ENCODE assay signal across 14 mouse cellular contexts in genomic region chr9:38953401-38954123, GRCm38 (mm10). TPM values are rescaled to one million over a fixed set of nuclear protein-coding genes. Genes with fewer than 3 reads are reported as not detected.
DNase-seq lines count a peak whose midpoint lies in the region; ATAC-seq and TF ChIP-seq lines count a peak whose summit lies in the region.
"Had no signal": no experiment of that assay in that cellular context is flagged by ENCODE, and none has a peak within 500 bp of the region (broad histone marks: within the 10 kb centered on the region; RNA-seq: fewer than 3 reads in every experiment).

No protein-coding gene starts in this region.

- no peak for ATAC-seq in lung, postnatal 0 days

- H3K4me2 ChIP-seq in lung, postnatal 0 days (replicated peaks; ENCODE audit: low read depth, low read length) = no peak overlapping the region
- H3K4me2 ChIP-seq: liver, embryonic 15.5 days; midbrain, embryonic 12.5 days had no signal

- no peak overlapping the region for H3K4me3 ChIP-seq in lung, postnatal 0 days (ENCODE audit: low read depth, low read length)
- H3K4me3 ChIP-seq: hindbrain, embryonic 10.5 days; liver, embryonic 15.5 days; midbrain, embryonic 12.5 days had no signal

- H3K27ac ChIP-seq in lung, postnatal 0 days (ENCODE audit: low read length) = no peak overlapping the region
- H3K27ac ChIP-seq: hindbrain, embryonic 10.5 days; liver, embryonic 15.5 days; midbrain, embryonic 12.5 days had no signal

- WGBS in lung, postnatal 0 days = 64% methylated on average over 7 of the region's 7 CpGs

- no peaks in the 10 kb centered on the region for H3K27me3 ChIP-seq in lung, postnatal 0 days (replicated peaks; ENCODE audit: insufficient read depth, low read length)
- H3K27me3 ChIP-seq: liver, embryonic 15.5 days; midbrain, embryonic 12.5 days had no signal

- no peaks in the 10 kb centered on the region for H3K9me3 ChIP-seq in lung, postnatal 0 days (ENCODE audit: low read length)
- H3K9me3 ChIP-seq: hindbrain, embryonic 10.5 days; liver, embryonic 15.5 days; midbrain, embryonic 12.5 days had no signal

- DNase-seq in cerebellum, postnatal 14 days = peak; percentile 3 to 10
- DNase-seq in cerebellum, adult 11-12 months = no peak
- peak; percentile 4 for DNase-seq in layer of hippocampus, adult 11-12 months (ENCODE audit: low spot score)
- DNase-seq in layer of hippocampus, postnatal 25 days (ENCODE audit: extremely low spot score in 1 of 2, low spot score in 1 of 2) = no peak
- peak; percentile 2 for DNase-seq in brain, embryonic 14.5 days (ENCODE audit: low read depth)
- peak; percentile 13 for DNase-seq in mesoderm, embryonic 11.5 days (ENCODE audit: low read depth, low spot score)
- DNase-seq in cerebellum, adult 9-10 months = no peak
- no peak for DNase-seq in lung, postnatal 0 days (ENCODE audit: low spot score)
- DNase-seq: cerebellum, adult 9-11 months; gastrocnemius, postnatal 36 days; kidney, postnatal 10 days had no signal

- no peak overlapping the region for H3K9ac ChIP-seq in lung, postnatal 0 days (replicated peaks; ENCODE audit: low read depth)
- H3K9ac ChIP-seq: liver, embryonic 15.5 days; midbrain, embryonic 12.5 days had no signal

- TF ChIP-seq EP300 in lung, postnatal 0 days (IDR thresholded peaks at IDR 0.05) = no peak

- no peaks in the 10 kb centered on the region for H3K4me1 ChIP-seq in lung, postnatal 0 days (ENCODE audit: insufficient read depth, low read depth, low read length)
- H3K4me1 ChIP-seq: hindbrain, embryonic 10.5 days; liver, embryonic 15.5 days; midbrain, embryonic 12.5 days had no signal

- TF ChIP-seq CTCF in brain, embryonic 14.5 days (IDR thresholded peaks at IDR 0.05; ENCODE audit: borderline replicate concordance, extremely low read depth, insufficient read depth, insufficient read length) = no peak
- no peak for TF ChIP-seq CTCF in lung, postnatal 0 days (IDR thresholded peaks at IDR 0.05)

- no peaks in the 10 kb centered on the region for H3K36me3 ChIP-seq in lung, postnatal 0 days (ENCODE audit: insufficient read depth, low read length)
- H3K36me3 ChIP-seq: hindbrain, embryonic 10.5 days; liver, embryonic 15.5 days; midbrain, embryonic 12.5 days had no signal

- no peak for TF ChIP-seq POLR2A in brain, embryonic 14.5 days (IDR thresholded peaks at IDR 0.05; ENCODE audit: borderline replicate concordance, extremely low read depth, insufficient read depth, insufficient read length, poor library complexity, severe bottlenecking)

RNA-seq across cellular contexts. Expression of gene Olfr933, which starts 18.6 kb away (rescaled TPM):
- not detected for total RNA-seq in layer of hippocampus, postnatal 25 days (2021)
- not detected in 2 replicates for polyA plus RNA-seq in brain, embryonic 14.5 days (2012; rRNA removed)
- not detected in 2 replicates for polyA plus RNA-seq in lung, postnatal 0 days (2015; fragmentation: Nextera tagmentation; extraction: Ambion mirVana)
- total RNA-seq: gastrocnemius, postnatal 36 days had no signal
- polyA plus RNA-seq: hindbrain, embryonic 10.5 days; liver, embryonic 15.5 days; midbrain, embryonic 12.5 days had no signal

RNA-seq across cellular contexts. Expression of gene Olfr930, which starts 24.0 kb away (rescaled TPM):
- not detected for total RNA-seq in layer of hippocampus, postnatal 25 days (2021)
- not detected in 2 replicates for polyA plus RNA-seq in brain, embryonic 14.5 days (2012; rRNA removed)
- polyA plus RNA-seq in lung, postnatal 0 days (2015; fragmentation: Nextera tagmentation; extraction: Ambion mirVana) = not detected in 2 replicates
- total RNA-seq: gastrocnemius, postnatal 36 days had no signal
- polyA plus RNA-seq: hindbrain, embryonic 10.5 days; liver, embryonic 15.5 days; midbrain, embryonic 12.5 days had no signal

RNA-seq across cellular contexts. Expression of gene Olfr934, which starts 34.6 kb away (rescaled TPM):
- total RNA-seq in layer of hippocampus, postnatal 25 days (2021) = not detected
- not detected in 2 replicates for polyA plus RNA-seq in brain, embryonic 14.5 days (2012; rRNA removed)
- polyA plus RNA-seq in lung, postnatal 0 days (2015; fragmentation: Nextera tagmentation; extraction: Ambion mirVana) = not detected in 2 replicates
- total RNA-seq: gastrocnemius, postnatal 36 days had no signal
- polyA plus RNA-seq: hindbrain, embryonic 10.5 days; liver, embryonic 15.5 days; midbrain, embryonic 12.5 days had no signal

RNA-seq across cellular contexts. Expression of gene Olfr935, which starts 45.9 kb away (rescaled TPM):
- total RNA-seq in layer of hippocampus, postnatal 25 days (2021) = not detected
- not detected in 2 replicates for polyA plus RNA-seq in brain, embryonic 14.5 days (2012; rRNA removed)
- polyA plus RNA-seq in lung, postnatal 0 days (2015; fragmentation: Nextera tagmentation; extraction: Ambion mirVana) = not detected in 2 replicates
- total RNA-seq: gastrocnemius, postnatal 36 days had no signal
- polyA plus RNA-seq: hindbrain, embryonic 10.5 days; liver, embryonic 15.5 days; midbrain, embryonic 12.5 days had no signal

Comparison
In these comparisons a context has a peak if more than half of its experiments do, and no peak if none do; other contexts are left out.
1. DNase-seq: peak in cerebellum, postnatal 14 days (2 of 2), layer of hippocampus, adult 11-12 months (single experiment), brain, embryonic 14.5 days (single experiment) and mesoderm, embryonic 11.5 days (single experiment); none in cerebellum, adult 11-12 months (single experiment), layer of hippocampus, postnatal 25 days (0 of 2), cerebellum, adult 9-10 months (single experiment) and lung, postnatal 0 days (single experiment).